Mouse (Mus musculus) liver, adult 2 months (tissue): ENCODE results near the gene Evc2. TPM values are rescaled to one million over a fixed set of nuclear protein-coding genes. Genes with fewer than 3 reads are reported as not detected.

Experiments
- DNase-seq: peaks from one replicate; pipeline ENCODE4 v3.0.0-alpha.2; 2011; ENCODE audit warnings: low read depth, low spot score; ENCODE audit errors: extremely low read depth
- H3K27ac ChIP-seq: fragments of 200-500 bp; replicated peaks from 2 replicates; pipeline ENCODE4 v1.5.1; 2012; ENCODE audit warnings: low read depth, mild to moderate bottlenecking, control low read depth, inconsistent platforms, low read length; ENCODE audit not compliant: insufficient read depth
- H3K27me3 ChIP-seq: fragments of 200-500 bp; 2 replicates; pipeline ENCODE4 v1.6.1; 2012; ENCODE audit warnings: mild to moderate bottlenecking, moderate library complexity, low read length, inconsistent platforms; ENCODE audit not compliant: control insufficient read depth, insufficient read depth
- H3K36me3 ChIP-seq: fragments of 200-500 bp; 2 replicates; pipeline ENCODE4 v1.6.1; 2012; ENCODE audit warnings: low read length, inconsistent platforms; ENCODE audit not compliant: control insufficient read depth, insufficient read depth
- H3K4me1 ChIP-seq: fragments of 200-500 bp; 2 replicates; pipeline ENCODE4 v1.6.1; 2011; ENCODE audit warnings: low read length; ENCODE audit not compliant: control insufficient read depth, insufficient read depth
- H3K4me3 ChIP-seq: fragments of 200-500 bp; 2 replicates; pipeline ENCODE4 v1.5.1; 2011; ENCODE audit warnings: low read depth, mild to moderate bottlenecking, control low read depth, low read length, moderate library complexity; ENCODE audit not compliant: insufficient read depth
- H3K79me2 ChIP-seq: fragments of 200-500 bp; 2 replicates; pipeline ENCODE4 v1.6.1; 2012; ENCODE audit warnings: inconsistent platforms, mild to moderate bottlenecking, low read length, moderate library complexity; ENCODE audit not compliant: control insufficient read depth, insufficient read depth
- H3K9ac ChIP-seq: fragments of 200-500 bp; 2 replicates; pipeline ENCODE4 v1.6.1; 2012; ENCODE audit warnings: low read depth, mild to moderate bottlenecking, control low read depth, inconsistent platforms, low read length
- CTCF ChIP-seq: fragments of 200-500 bp; IDR thresholded peaks from 2 replicates; pipeline ENCODE4 v1.5.1; 2011; ENCODE audit warnings: low read depth, low read length, control low read depth
- POLR2A ChIP-seq: fragments of 200-500 bp; IDR thresholded peaks from 2 replicates; pipeline ENCODE4 v1.6.1; 2011; ENCODE audit warnings: low read length, control low read depth; ENCODE audit not compliant: insufficient read depth; ENCODE audit errors: extremely low read depth
- WGBS: fragments of 180-500 bp; shearing (Covaris S2); methylation state at CpG from one replicate; pipeline ENCODE4 v1.1.7; 2018; 5-methylcytosine and 5-hydroxymethylcytosine counted together
- polyA plus RNA-seq: library from polyadenylated mRNA; depleted of rRNA; stranded (reverse); fragments of >200 nt; gene quantifications from 2 replicates; pipeline ENCODE4 v1.2.3, GENCODE M21; 2012
- total RNA-seq: library from RNA; depleted of rRNA; stranded (reverse); fragments of >200 nt; gene quantifications from 2 replicates; pipeline ENCODE4 v1.2.3, GENCODE M21; 2014

Gene Evc2
- total and polyA plus RNA-seq, 2 experiments = 1.7 to 5.1 TPM

GRCm38 (mm10) chr5:37312980-37313722, 25.1 kb upstream of the Evc2 start:
- Histone ChIP-seq H3K79me2 (no peaks in the 10 kb centered on the region), H3K9ac (no peak overlapping the region), H3K27ac (no peak overlapping the region), H3K4me1 (no peaks in the 10 kb centered on the region), H3K27me3 (no peaks in the 10 kb centered on the region), H3K4me3 (no peak overlapping the region), H3K36me3 (no peaks in the 10 kb centered on the region)
- WGBS = 80% methylated on average over 12 of the region's 12 CpGs
- no peak for DNase-seq
- TF ChIP-seq POLR2A (no peak), CTCF (no peak)

GRCm38 (mm10) chr5:37318715-37319114, 19.6 kb upstream of the Evc2 start:
- no peak for TF ChIP-seq POLR2A
- TF ChIP-seq CTCF = no peak
- Histone ChIP-seq H3K4me1 (no peaks in the 10 kb centered on the region), H3K9ac (no peak overlapping the region), H3K36me3 (no peaks in the 10 kb centered on the region), H3K27ac (no peak overlapping the region), H3K27me3 (no peaks in the 10 kb centered on the region), H3K79me2 (no peaks in the 10 kb centered on the region), H3K4me3 (no peak overlapping the region)
- 83% methylated on average over 6 of the region's 6 CpGs for WGBS
- no peak for DNase-seq

GRCm38 (mm10) chr5:37320174-37320573, 18.1 kb upstream of the Evc2 start:
- WGBS = 72% methylated on average over 3 of the region's 3 CpGs

GRCm38 (mm10) chr5:37320761-37321160, 17.5 kb upstream of the Evc2 start:
- Histone ChIP-seq H3K9ac (no peak overlapping the region), H3K4me3 (no peak overlapping the region), H3K27me3 (no peaks in the 10 kb centered on the region), H3K79me2 (no peaks in the 10 kb centered on the region), H3K36me3 (no peaks in the 10 kb centered on the region), H3K27ac (no peak overlapping the region), H3K4me1 (no peaks in the 10 kb centered on the region)
- WGBS = 78% methylated on average over 4 of the region's 4 CpGs
- DNase-seq = no peak
- TF ChIP-seq CTCF (no peak), POLR2A (no peak)

More at GRCm38 (mm10) chr5:37320174-37320573, 18.1 kb upstream of the Evc2 start:
- no peaks in the 10 kb centered on the region for H3K4me1 ChIP-seq
- H3K27ac ChIP-seq = no peak overlapping the region
- no peaks in the 10 kb centered on the region for H3K79me2 ChIP-seq
- H3K36me3 ChIP-seq = no peaks in the 10 kb centered on the region
- H3K4me3 ChIP-seq = no peak overlapping the region
- no peak overlapping the region for H3K9ac ChIP-seq
- no peak for DNase-seq
- no peaks in the 10 kb centered on the region for H3K27me3 ChIP-seq
- TF ChIP-seq CTCF (no peak), POLR2A (no peak)

GRCm38 (mm10) chr5:37326675-37327074, 11.6 kb upstream of the Evc2 start:
- Histone ChIP-seq H3K27me3 (no peaks in the 10 kb centered on the region), H3K79me2 (no peaks in the 10 kb centered on the region), H3K4me1 (no peaks in the 10 kb centered on the region), H3K4me3 (no peak overlapping the region), H3K27ac (no peak overlapping the region), H3K9ac (no peak overlapping the region), H3K36me3 (no peaks in the 10 kb centered on the region)
- WGBS = 78% methylated on average over 6 of the region's 6 CpGs
- no peak for DNase-seq
- no peak for TF ChIP-seq POLR2A
- TF ChIP-seq CTCF = no peak

- H3K27me3 ChIP-seq = no peaks in the 10 kb centered on the region
- H3K9ac ChIP-seq = no peak overlapping the region
- WGBS = 67% methylated on average over 8 of the region's 8 CpGs
- H3K4me3 ChIP-seq = no peak overlapping the region
- TF ChIP-seq POLR2A (no peak), CTCF (no peak)
- no peaks in the 10 kb centered on the region for H3K36me3 ChIP-seq
- H3K27ac ChIP-seq = no peak overlapping the region
- no peak for DNase-seq
- no peaks in the 10 kb centered on the region for H3K79me2 ChIP-seq
- no peaks in the 10 kb centered on the region for H3K4me1 ChIP-seq
Measured at GRCm38 (mm10) chr5:37330449-37331132, 7.7 kb upstream of the Evc2 start.
